Mouse (Mus musculus) cerebellum, adult 2 months (tissue): Measurements from ENCODE around the gene Fxyd6.

Source experiments
- CTCF ChIP-seq: fragments of 200-500 bp; IDR thresholded peaks from 2 replicates; pipeline ENCODE4 v1.5.1; 2011; ENCODE audit warnings: low read depth, mild to moderate bottlenecking, control low read depth, low read length, moderate library complexity, borderline replicate concordance; ENCODE audit not compliant: insufficient read depth
- POLR2A ChIP-seq: fragments of 200-500 bp; IDR thresholded peaks from 2 replicates; pipeline ENCODE4 v1.6.1; 2011; ENCODE audit warnings: low read length, control low read depth, borderline replicate concordance; ENCODE audit not compliant: insufficient read depth

GRCm38 (mm10) chr9:45398336-45398735, 28.4 kb downstream of the Fxyd6 start:
- TF ChIP-seq POLR2A = no peak
- no peak for TF ChIP-seq CTCF
